Mouse (Mus musculus) lung, embryonic 14.5 days (tissue): ENCODE measurements around the gene Cd180. TPM values are rescaled to one million over a fixed set of nuclear protein-coding genes. Genes with fewer than 3 reads are reported as not detected.

Experiments
- ATAC-seq: fragments of 200-750 bp; cut with Nextera tagmentation; 2 replicates; pipeline ENCODE4 v1.8.0; 2017; ENCODE audit warnings: mild to moderate bottlenecking, moderate TSS enrichment, moderate library complexity; ENCODE audit not compliant: insufficient read depth
- DNase-seq: peaks from one replicate; pipeline ENCODE4 v3.0.0-alpha.2; 2015
- H3K27ac ChIP-seq: fragments of 300-500 bp; sonication (generic); 2 replicates; pipeline ENCODE4 v1.5.1; 2014; ENCODE audit warnings: low read depth, mild to moderate bottlenecking, moderate library complexity
- H3K27me3 ChIP-seq: fragments of 300-500 bp; sonication (generic); 2 replicates; pipeline ENCODE4 v1.6.1; 2014; ENCODE audit warnings: low read length, control low read depth; ENCODE audit not compliant: insufficient read depth
- H3K36me3 ChIP-seq: fragments of 300-500 bp; sonication (generic); 2 replicates; pipeline ENCODE4 v1.6.1; 2014; ENCODE audit warnings: control low read depth; ENCODE audit not compliant: insufficient read depth
- H3K4me1 ChIP-seq: fragments of 300-500 bp; sonication (generic); 2 replicates; pipeline ENCODE4 v1.6.1; 2014; ENCODE audit warnings: antibody characterized with exemption, control low read depth; ENCODE audit not compliant: insufficient read depth
- H3K4me2 ChIP-seq: fragments of 300-500 bp; sonication (generic); 2 replicates; pipeline ENCODE4 v1.6.1; 2014; ENCODE audit warnings: mild to moderate bottlenecking
- H3K4me3 ChIP-seq: fragments of 300-500 bp; sonication (generic); 2 replicates; pipeline ENCODE4 v1.5.1; 2014; ENCODE audit warnings: low read depth, low read length
- H3K9ac ChIP-seq: fragments of 300-500 bp; sonication (generic); 2 replicates; pipeline ENCODE4 v1.6.1; 2014
- H3K9me3 ChIP-seq: fragments of 300-500 bp; sonication (generic); 2 replicates; pipeline ENCODE4 v1.6.1; 2016; ENCODE audit warnings: low read depth, low read length, control low read depth
- CTCF ChIP-seq: IDR thresholded peaks from 2 replicates; pipeline ENCODE4 v1.5.1; 2016; ENCODE audit warnings: antibody characterized with exemption, low read depth
- WGBS: fragments of 180-500 bp; shearing (Covaris S2); extraction: QIAGEN DNeasy Blood & Tissue Kit; methylation state at CpG from one replicate; pipeline ENCODE4 v1.1.7; 2014; 5-methylcytosine and 5-hydroxymethylcytosine counted together
- polyA plus RNA-seq: library from polyadenylated mRNA; unstranded; fragments of >200 nt; fragmentation: Nextera tagmentation; extraction: Ambion mirVana; gene quantifications from 2 replicates; pipeline ENCODE4 v1.2.1, GENCODE M21; 2014

Cd180 gene
- polyA plus RNA-seq, 1 experiment from 2014 or later, result 0.84 TPM

GRCm38 (mm10) chr13:102656153-102656690, 37.1 kb upstream of the Cd180 start:
- Histone ChIP-seq H3K4me3 (no peak overlapping the region), H3K27ac (no peak overlapping the region), H3K9ac (no peak overlapping the region), H3K4me1 (no peaks in the 10 kb centered on the region), H3K36me3 (no peaks in the 10 kb centered on the region), H3K4me2 (no peak overlapping the region), H3K27me3 (no peaks in the 10 kb centered on the region), H3K9me3 (no peaks in the 10 kb centered on the region)
- WGBS, result 67% methylated on average over 11 of the region's 11 CpGs
- ATAC-seq, result no peak
- no peak for TF ChIP-seq CTCF
- DNase-seq, result no peak

- ATAC-seq (peak; percentile 70), DNase-seq (peak; percentile 71)
- no peaks in the 10 kb centered on the region for H3K27me3 ChIP-seq
- no peak overlapping the region for H3K9ac ChIP-seq
- H3K4me3 ChIP-seq, result no peak overlapping the region
- 53% methylated on average over 6 of the region's 6 CpGs for WGBS
- peak overlapping the region; percentile 63; the same call in 1 of the 2 replicates for H3K27ac ChIP-seq
- no peak for TF ChIP-seq CTCF
- no peaks in the 10 kb centered on the region for H3K4me1 ChIP-seq
- H3K36me3 ChIP-seq, result no peaks in the 10 kb centered on the region
- no peak overlapping the region for H3K4me2 ChIP-seq
- H3K9me3 ChIP-seq, result no peaks in the 10 kb centered on the region
Observed at GRCm38 (mm10) chr13:102658223-102658839, 35.0 kb upstream of the Cd180 start.

GRCm38 (mm10) chr13:102664041-102664440, 29.3 kb upstream of the Cd180 start:
- Histone ChIP-seq H3K9me3 (no peaks in the 10 kb centered on the region), H3K4me1 (peaks cover 4% of the 10 kb centered on the region; the same call in 1 of the 2 replicates), H3K27ac (no peak overlapping the region), H3K4me3 (no peak overlapping the region), H3K4me2 (no peak overlapping the region), H3K36me3 (no peaks in the 10 kb centered on the region), H3K9ac (no peak overlapping the region), H3K27me3 (no peaks in the 10 kb centered on the region)
- ATAC-seq (no peak), DNase-seq (no peak)
- 66% methylated on average over 6 of the region's 6 CpGs for WGBS
- TF ChIP-seq CTCF, result no peak

- Histone ChIP-seq H3K36me3 (no peaks in the 10 kb centered on the region), H3K27ac (no peak overlapping the region), H3K4me1 (peaks cover 11% of the 10 kb centered on the region), H3K4me2 (peak overlapping the region; percentile 46), H3K9me3 (no peaks in the 10 kb centered on the region), H3K27me3 (no peaks in the 10 kb centered on the region), H3K4me3 (no peak overlapping the region), H3K9ac (no peak overlapping the region)
- 48% methylated on average over 12 of the region's 12 CpGs for WGBS
- DNase-seq, result peak; percentile 78
- peak; percentile 36; the same call in 1 of the 2 replicates for ATAC-seq
- peak; percentile 60 for TF ChIP-seq CTCF
Observed at GRCm38 (mm10) chr13:102664843-102665587, 28.3 kb upstream of the Cd180 start.

- Histone ChIP-seq H3K27me3 (no peaks in the 10 kb centered on the region), H3K9ac (no peak overlapping the region), H3K4me3 (no peak overlapping the region), H3K27ac (no peak overlapping the region), H3K4me1 (peaks cover 11% of the 10 kb centered on the region), H3K9me3 (no peaks in the 10 kb centered on the region), H3K4me2 (peak overlapping the region; percentile 46), H3K36me3 (no peaks in the 10 kb centered on the region)
- ATAC-seq (peak; percentile 36; the same call in 1 of the 2 replicates), DNase-seq (no peak)
- no peak for TF ChIP-seq CTCF
- 47% methylated on average over 18 of the region's 18 CpGs for WGBS
Observed at GRCm38 (mm10) chr13:102665588-102666232, 27.6 kb upstream of the Cd180 start.

DNA sequence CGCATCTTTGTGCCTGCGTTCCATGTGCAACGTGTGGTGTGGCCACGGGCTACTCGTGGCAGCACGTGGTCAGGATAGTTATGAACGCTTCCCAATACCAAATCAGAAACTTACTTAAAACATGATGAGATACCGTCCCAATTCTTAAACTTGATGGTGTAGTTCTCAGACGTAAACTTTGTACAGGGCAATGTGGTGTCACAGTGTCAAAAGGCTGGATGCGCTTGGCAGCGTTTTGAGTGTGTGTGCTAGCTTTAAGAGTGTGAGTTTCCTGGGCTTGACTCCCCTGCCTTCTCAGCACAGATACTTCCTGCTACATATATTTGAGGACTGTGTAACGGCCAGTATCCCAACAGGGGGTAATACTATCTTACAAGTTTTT, 27.1 kb upstream of the Cd180 start:
- no peak overlapping the region for H3K27ac ChIP-seq
- no peak overlapping the region for H3K4me3 ChIP-seq
- 77% methylated on average over 12 of the region's 12 CpGs for WGBS
- no peak overlapping the region for H3K4me2 ChIP-seq
- no peak for ATAC-seq
- TF ChIP-seq CTCF, result no peak
- H3K36me3 ChIP-seq, result no peaks in the 10 kb centered on the region
- H3K9me3 ChIP-seq, result no peaks in the 10 kb centered on the region
- no peak overlapping the region for H3K9ac ChIP-seq
- DNase-seq, result no peak
- H3K4me1 ChIP-seq, result peaks cover 11% of the 10 kb centered on the region
- H3K27me3 ChIP-seq, result no peaks in the 10 kb centered on the region

DNA sequence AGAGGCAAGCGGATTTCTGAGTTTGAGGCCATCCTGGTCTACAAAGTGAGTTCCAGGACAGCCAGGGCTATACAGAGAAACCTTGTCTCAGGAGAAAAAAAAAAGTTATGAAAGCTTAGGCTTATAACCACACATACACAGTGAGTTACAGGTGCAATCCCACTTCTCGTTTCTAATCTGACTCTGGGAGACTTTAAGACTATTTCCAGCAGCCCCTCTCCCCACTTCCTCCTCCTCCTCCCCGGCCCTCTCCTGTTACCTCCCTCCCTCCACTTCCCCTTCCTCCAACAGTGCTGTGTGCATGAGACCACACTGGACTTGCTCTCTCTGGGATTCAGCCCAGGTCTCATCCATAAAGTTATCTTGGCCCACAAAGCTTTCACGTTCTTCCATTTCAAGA, 26.6 kb upstream of the Cd180 start:
- TF ChIP-seq CTCF, result no peak
- DNase-seq (no peak), ATAC-seq (no peak)
- no peaks in the 10 kb centered on the region for H3K9me3 ChIP-seq
- no peak overlapping the region for H3K4me3 ChIP-seq
- H3K27me3 ChIP-seq, result no peaks in the 10 kb centered on the region
- H3K9ac ChIP-seq, result no peak overlapping the region
- WGBS, result 56% methylated on average over 4 of the region's 4 CpGs
- H3K36me3 ChIP-seq, result no peaks in the 10 kb centered on the region
- H3K4me1 ChIP-seq, result peaks cover 11% of the 10 kb centered on the region
- H3K27ac ChIP-seq, result no peak overlapping the region
- no peak overlapping the region for H3K4me2 ChIP-seq
